Mouse (Mus musculus): ENCODE results near the gene Clcn1.

Gene Clcn1

GRCm38 (mm10) chr6:42299362-42299761 is 12.9 kb downstream of the Clcn1 start:
- CTCF ChIA-PET = no interaction called here

GRCm38 (mm10) chr6:42309816-42310378 is 23.4 kb downstream of the Clcn1 start:
- CTCF ChIA-PET = no interaction called here

GRCm38 (mm10) chr6:42310427-42311053 is 24.1 kb downstream of the Clcn1 start:
- CTCF ChIA-PET = no interaction called here

DNA sequence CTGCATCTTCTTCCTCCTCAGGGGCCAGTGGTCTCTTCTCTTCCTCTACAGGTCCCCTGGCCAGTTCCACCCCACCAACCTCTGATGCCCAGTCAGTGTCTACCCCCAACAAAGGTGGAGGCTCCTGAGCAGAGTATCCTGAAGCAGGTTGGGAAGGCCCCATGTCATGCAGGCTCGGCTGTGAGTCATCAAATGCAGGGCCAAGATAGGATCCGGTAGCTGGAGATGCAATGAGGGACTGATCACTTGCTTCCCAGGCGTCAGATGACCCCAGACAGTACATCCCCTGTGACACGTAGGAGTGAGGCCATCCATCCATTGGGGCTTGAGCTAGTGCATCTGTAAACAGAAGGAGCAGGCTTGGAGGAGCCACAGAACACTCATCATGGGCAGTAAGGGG is 31.8 kb downstream of the Clcn1 start:
- CTCF ChIA-PET = interaction anchor here (0.8 kb wide), 1 partner anchor 18 kb away, joined by 3 read pairs; no protein-coding TSS in a partner anchor

GRCm38 (mm10) chr6:42323371-42324066 is 37.0 kb downstream of the Clcn1 start:
- CTCF ChIA-PET = no interaction called here

- CTCF ChIA-PET = interaction anchor here (0.9 to 2.0 kb wide), 3 partner anchors 52 to 260 kb away, joined by 3 to 12 read pairs (median 3); no protein-coding TSS in a partner anchor
These were observed 37.6 kb downstream of the Clcn1 start for GRCm38 (mm10) chr6:42324067-42324481.

GRCm38 (mm10) chr6:42324482-42325267 is 38.2 kb downstream of the Clcn1 start, which contains the start of gene Fam131b:
Gene Fam131b, minus strand, starts transcription at chr6:42324643.
- CTCF ChIA-PET = interaction anchor here (0.6 to 2.0 kb wide), 8 partner anchors 24 to 703 kb away, joined by 3 to 12 read pairs (median 3); no protein-coding TSS in a partner anchor

GRCm38 (mm10) chr6:42325268-42325609 is 38.8 kb downstream of the Clcn1 start:
- CTCF ChIA-PET = interaction anchor here (0.7 to 2.0 kb wide), 6 partner anchors 24 to 703 kb away, joined by 3 to 12 read pairs (median 3); no protein-coding TSS in a partner anchor

DNA sequence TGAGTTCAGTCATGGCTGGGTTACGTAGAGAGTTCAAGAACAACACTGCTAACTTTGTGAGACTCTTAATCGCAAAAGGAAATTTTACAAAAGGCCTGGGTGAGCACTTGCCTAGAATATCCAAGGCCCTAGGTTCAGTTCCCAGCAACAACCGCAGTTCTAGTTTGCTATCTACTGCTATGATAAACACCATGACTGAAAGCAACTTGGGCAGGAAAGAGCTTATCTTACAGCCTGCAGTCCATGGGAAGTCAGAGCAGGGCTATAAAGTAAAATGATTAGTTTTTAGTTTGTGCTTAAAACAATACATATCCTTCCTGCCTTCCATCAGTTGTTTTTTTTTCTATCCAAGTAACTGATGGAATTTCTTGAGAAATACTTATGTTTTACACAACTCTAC is 40.0 kb downstream of the Clcn1 start:
- CTCF ChIA-PET = no interaction called here

- CTCF ChIA-PET = no interaction called here
These were observed 42.3 kb downstream of the Clcn1 start for GRCm38 (mm10) chr6:42328757-42329156.

GRCm38 (mm10) chr6:42330216-42330615 is 43.7 kb downstream of the Clcn1 start:
- CTCF ChIA-PET = no interaction called here

GRCm38 (mm10) chr6:42330946-42331345 is 44.5 kb downstream of the Clcn1 start:
- CTCF ChIA-PET = no interaction called here

- CTCF ChIA-PET = no interaction called here
These were observed 52.7 kb downstream of the Clcn1 start for GRCm38 (mm10) chr6:42339189-42339588.

DNA sequence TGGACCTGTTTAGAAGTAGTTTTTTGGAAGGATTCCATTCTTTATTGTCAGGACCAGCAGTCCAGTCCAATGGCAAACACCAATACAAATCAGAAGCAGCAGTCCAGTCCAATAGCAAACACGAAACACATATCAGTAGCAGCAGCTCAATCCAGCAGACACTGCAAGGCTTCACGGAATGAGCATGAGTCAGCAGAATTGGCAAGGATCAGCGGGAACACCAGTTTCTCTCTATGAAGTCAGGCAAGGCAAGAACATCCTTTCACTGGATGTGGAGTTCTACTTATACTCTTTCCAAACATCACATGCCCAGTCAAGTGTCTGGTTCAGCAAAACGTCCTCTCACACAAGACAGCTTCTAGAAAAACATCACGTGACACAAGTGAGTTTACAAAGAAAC is 53.5 kb downstream of the Clcn1 start:
- CTCF ChIA-PET = no interaction called here

DNA sequence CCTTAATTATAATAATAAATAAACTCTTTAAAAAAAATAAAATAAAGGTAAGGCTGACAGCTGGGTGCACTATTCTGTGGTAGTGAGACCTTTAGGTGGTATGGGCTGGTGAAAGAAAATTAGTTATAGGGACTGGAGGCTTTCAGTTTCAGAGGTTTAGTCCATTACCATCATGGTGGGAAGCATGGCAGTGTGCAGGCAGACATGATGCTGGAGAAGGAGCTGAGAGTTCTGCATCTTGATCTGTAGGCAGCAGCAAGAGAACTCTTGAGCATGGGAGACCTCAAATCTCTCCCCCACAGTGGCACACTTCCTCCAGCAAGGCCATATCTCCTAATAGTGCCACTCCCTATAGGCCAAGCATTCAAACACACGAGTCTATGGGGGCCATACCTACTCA is 55.7 kb downstream of the Clcn1 start:
- CTCF ChIA-PET = no interaction called here

- CTCF ChIA-PET = no interaction called here
These were observed 57.1 kb downstream of the Clcn1 start for GRCm38 (mm10) chr6:42343361-42344120.

DNA sequence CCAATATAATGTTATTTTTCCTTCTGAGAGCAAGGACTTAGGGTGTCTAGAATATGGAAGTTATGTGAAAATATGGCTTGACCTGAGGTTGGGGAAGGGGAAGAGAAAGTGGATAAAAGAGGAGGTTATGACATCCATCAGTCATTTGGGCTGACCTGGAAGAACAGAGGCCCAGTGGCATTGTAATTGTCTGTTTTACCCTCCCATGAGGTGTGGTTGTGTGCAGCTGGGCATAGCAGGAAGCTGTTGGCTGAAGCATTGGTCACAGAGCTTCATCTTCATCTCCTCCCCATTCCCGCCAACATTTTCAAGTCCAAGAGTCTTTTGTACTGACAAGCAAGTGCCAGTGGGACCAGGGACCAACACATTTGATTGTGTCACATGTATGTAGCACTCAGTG is 57.8 kb downstream of the Clcn1 start:
- CTCF ChIA-PET = no interaction called here

- CTCF ChIA-PET = interaction anchor here (1.0 kb wide), 1 partner anchor 24 kb away, joined by 3 read pairs; the partner anchor contains the start of gene Fam131b
These were observed 62.0 kb downstream of the Clcn1 start for GRCm38 (mm10) chr6:42348281-42349005.

- CTCF ChIA-PET = interaction anchor here (1.0 kb wide), 1 partner anchor 24 kb away, joined by 3 read pairs; the partner anchor contains the start of gene Fam131b
These were observed 62.5 kb downstream of the Clcn1 start for GRCm38 (mm10) chr6:42349006-42349425.

DNA sequence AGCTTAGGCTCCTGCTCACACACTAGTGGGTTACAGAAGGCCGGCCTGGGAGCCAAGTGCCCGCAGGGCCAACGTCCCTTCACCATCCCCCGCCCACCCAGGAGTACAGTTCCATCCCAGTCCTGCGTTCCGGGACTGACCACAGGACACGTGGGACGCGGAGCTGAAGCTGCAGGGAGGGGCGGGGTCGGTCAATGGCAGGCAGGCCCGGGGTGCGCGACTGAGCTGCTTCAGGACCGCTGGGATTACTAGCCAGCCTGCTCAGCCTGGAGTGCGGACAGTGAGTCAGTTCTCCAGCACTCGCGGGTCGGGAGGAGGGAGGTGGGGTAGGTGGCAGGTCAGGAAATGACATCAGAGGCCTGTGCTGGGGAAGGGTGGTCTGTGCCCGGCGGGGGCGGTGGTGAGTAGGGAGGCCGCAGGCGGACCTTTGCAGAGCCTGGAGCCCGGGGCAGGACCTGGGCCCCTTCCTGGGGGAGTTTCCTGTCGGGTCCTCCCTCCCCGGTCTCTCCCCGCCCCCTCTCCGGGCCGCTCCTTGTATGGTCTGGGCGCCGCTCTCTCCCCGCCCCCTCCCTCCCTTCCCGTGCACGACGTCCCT is 63.0 kb downstream of the Clcn1 start, which contains the start of gene Zyx:
TSS of gene Zyx (plus strand) at position 205 of the 595 bp plus-strand sequence.
- CTCF ChIA-PET = interaction anchor here (1.0 kb wide), 1 partner anchor 25 kb away, joined by 3 read pairs; the partner anchor contains the start of gene Fam131b

All from spleen, embryonic (tissue).